Mouse (Mus musculus) forebrain, embryonic 13.5 days (tissue): ENCODE data around the gene Cdk4. TPM values are rescaled to one million over a fixed set of nuclear protein-coding genes. Genes with fewer than 3 reads are reported as not detected.

Experiments used
- ATAC-seq: fragments of 200-750 bp; cut with Nextera tagmentation; 2 replicates; pipeline ENCODE4 v1.8.0; 2017
- H3K27ac ChIP-seq: fragments of 300-500 bp; sonication (generic); 2 replicates; pipeline ENCODE4 v1.5.1; 2015; ENCODE audit warnings: inconsistent platforms, mild to moderate bottlenecking, moderate library complexity
- H3K27me3 ChIP-seq: fragments of 300-500 bp; sonication (generic); 2 replicates; pipeline ENCODE4 v1.6.1; 2015; ENCODE audit warnings: mild to moderate bottlenecking, inconsistent platforms
- H3K36me3 ChIP-seq: fragments of 300-500 bp; sonication (generic); 2 replicates; pipeline ENCODE4 v1.6.1; 2015; ENCODE audit warnings: mild to moderate bottlenecking, inconsistent platforms; ENCODE audit not compliant: poor library complexity, severe bottlenecking
- H3K4me1 ChIP-seq: fragments of 300-500 bp; sonication (generic); 2 replicates; pipeline ENCODE4 v1.6.1; 2015; ENCODE audit warnings: inconsistent platforms
- H3K4me2 ChIP-seq: fragments of 300-500 bp; sonication (generic); 2 replicates; pipeline ENCODE4 v1.6.1; 2015; ENCODE audit warnings: inconsistent platforms, mild to moderate bottlenecking, moderate library complexity
- H3K4me3 ChIP-seq: fragments of 300-500 bp; sonication (generic); 2 replicates; pipeline ENCODE4 v1.5.1; 2015; ENCODE audit warnings: mild to moderate bottlenecking, inconsistent platforms
- H3K9ac ChIP-seq: fragments of 300-500 bp; sonication (generic); 2 replicates; pipeline ENCODE4 v1.6.1; 2015; ENCODE audit warnings: mild to moderate bottlenecking, inconsistent platforms
- H3K9me3 ChIP-seq: fragments of 300-500 bp; sonication (generic); replicated peaks from 2 replicates; pipeline ENCODE4 v1.6.1; 2016; ENCODE audit warnings: inconsistent platforms
- WGBS: fragments of 180-500 bp; shearing (Covaris S2); methylation state at CpG from one replicate; pipeline ENCODE4 v1.1.7; 2015; 5-methylcytosine and 5-hydroxymethylcytosine counted together
- polyA plus RNA-seq: library from polyadenylated mRNA; unstranded; fragments of >200 nt; fragmentation: Nextera tagmentation; extraction: Ambion mirVana; gene quantifications from 2 replicates; pipeline ENCODE4 v1.2.1, GENCODE M21; 2015

The Cdk4 gene
- polyA plus RNA-seq, 1 experiment from 2014 or later: 2,414 TPM

DNA sequence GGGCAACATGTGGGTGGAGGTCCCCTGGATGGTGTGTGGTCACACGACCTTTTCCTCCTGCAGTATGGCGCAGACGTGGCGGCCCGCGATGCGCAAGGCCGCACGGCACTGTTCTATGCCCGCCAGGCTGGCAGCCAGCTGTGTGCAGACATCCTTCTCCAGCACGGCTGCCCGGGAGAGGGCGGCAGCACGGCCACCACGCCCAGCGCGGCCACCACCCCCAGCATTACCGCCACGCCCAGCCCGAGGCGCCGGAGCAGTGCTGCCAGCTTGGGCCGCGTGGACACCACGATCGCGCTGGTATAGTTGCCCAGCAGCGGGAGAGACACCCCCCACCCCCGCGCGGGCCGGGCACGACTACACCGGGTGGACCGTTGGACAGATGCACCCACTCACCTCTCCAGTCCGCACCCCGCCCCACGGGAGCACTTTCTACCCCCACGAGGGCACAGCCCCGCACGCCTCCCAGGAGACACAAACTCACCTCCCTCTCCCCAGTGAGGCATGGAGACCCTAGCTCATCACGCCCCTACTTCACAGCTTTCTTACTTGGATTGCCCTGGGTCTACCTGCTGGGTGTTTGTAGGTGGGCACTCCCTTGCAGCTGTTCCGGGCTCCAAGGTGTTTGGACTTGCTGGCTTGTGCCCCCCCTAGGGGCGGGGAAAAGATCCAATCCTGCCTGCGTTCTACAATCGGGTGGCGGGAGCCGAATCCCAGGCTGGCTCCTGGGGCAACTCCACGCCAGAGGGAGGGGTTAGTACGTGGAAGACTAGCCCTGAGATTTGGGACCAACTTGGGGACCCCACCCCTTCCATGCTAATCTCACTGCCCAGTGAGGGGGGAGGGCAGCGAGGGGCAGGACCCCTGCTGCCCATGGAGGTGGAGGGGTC is 28.4 kb downstream of the Cdk4 start:
- Histone ChIP-seq H3K4me2 (peak overlapping the region; percentile 59), H3K27me3 (peaks cover 62% of the 10 kb centered on the region), H3K36me3 (peaks cover 27% of the 10 kb centered on the region), H3K4me1 (peaks cover 29% of the 10 kb centered on the region), H3K9me3 (no peaks in the 10 kb centered on the region), H3K27ac (no peak overlapping the region), H3K4me3 (peak overlapping the region; percentile 36), H3K9ac (peak overlapping the region; percentile 51)
- WGBS: 7% methylated on average over 45 of the region's 51 CpGs
- ATAC-seq: peak; percentile 53

DNA sequence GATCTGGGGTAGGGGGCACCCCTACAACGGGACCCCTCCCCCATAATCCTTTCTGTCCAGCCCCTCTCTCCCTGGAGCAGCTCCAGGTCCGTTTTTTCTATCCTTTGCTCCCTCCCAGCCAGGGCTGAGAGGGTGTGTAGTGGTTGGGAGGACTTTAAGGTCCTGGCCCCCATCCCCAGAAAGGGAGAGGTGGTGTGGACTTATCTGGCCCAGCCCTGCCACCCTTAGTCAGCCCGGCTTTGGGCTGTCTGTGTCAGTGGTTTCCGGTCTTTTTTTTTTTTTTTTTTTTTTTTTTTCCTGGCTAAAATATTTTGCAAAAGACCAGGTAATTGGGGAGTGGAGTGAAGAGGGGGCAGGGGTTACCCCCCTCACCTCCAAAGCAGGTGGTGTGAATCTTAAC is 29.4 kb downstream of the Cdk4 start:
- Histone ChIP-seq H3K4me1 (peaks cover 29% of the 10 kb centered on the region), H3K4me3 (no peak overlapping the region), H3K4me2 (no peak overlapping the region), H3K27me3 (peaks cover 57% of the 10 kb centered on the region), H3K9me3 (no peaks in the 10 kb centered on the region), H3K9ac (no peak overlapping the region), H3K36me3 (peaks cover 32% of the 10 kb centered on the region), H3K27ac (no peak overlapping the region)
- WGBS: 49% methylated on average over 4 of the region's 4 CpGs
- no peak for ATAC-seq

DNA sequence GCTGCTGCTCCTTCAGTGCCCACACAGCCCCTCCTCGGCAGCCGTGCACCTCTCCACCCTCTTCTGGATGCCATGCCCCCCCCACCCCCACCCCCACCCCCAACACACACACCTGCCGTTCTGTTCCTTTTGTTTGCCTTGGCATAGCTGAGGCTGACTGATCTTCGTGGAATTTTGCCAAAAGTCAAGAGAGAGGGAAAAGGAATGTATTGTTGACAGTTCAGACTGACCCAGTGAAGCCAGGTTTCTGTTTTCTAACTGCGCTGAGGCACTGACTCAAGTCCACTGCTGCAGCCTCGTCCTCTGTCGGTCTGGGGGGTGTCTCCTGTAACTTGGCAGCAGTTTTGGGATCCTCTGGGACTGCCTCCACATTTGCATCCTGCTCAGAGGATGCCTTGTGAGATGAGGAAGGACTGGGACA is 31.1 kb downstream of the Cdk4 start:
- H3K4me2 ChIP-seq: no peak overlapping the region
- peaks cover 44% of the 10 kb centered on the region for H3K36me3 ChIP-seq
- H3K27me3 ChIP-seq: peaks cover 42% of the 10 kb centered on the region
- H3K27ac ChIP-seq: 0 out of 2 replicates have a peak overlapping the region, but pooled peaks have one; percentile 7
- WGBS: 49% methylated on average over 7 of the region's 7 CpGs
- peaks cover 29% of the 10 kb centered on the region for H3K4me1 ChIP-seq
- H3K9ac ChIP-seq: no peak overlapping the region
- no peak for ATAC-seq
- H3K9me3 ChIP-seq: no peaks in the 10 kb centered on the region
- H3K4me3 ChIP-seq: no peak overlapping the region

DNA sequence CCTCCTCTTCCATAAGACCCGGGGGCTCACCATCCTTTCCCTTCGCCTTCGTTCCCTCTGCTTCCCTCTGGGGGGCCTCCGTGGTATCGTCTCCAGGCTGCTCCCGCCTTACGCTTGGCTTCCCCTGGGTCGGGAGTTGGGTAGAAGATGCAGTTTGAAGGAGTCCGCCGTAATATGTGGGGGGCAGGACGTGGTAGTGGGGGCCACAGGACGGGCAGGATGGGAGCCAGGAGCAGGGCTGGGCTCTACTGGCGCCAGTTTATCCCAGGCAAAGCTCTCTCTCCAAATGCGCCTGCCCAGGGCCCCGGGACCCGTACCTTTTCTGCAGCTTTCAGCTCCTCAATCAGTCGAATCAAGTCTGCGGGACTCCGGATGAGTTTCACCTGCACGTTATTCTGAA is 35.2 kb downstream of the Cdk4 start:
- no peaks in the 10 kb centered on the region for H3K9me3 ChIP-seq
- peaks cover 58% of the 10 kb centered on the region for H3K36me3 ChIP-seq
- no peak overlapping the region for H3K4me3 ChIP-seq
- ATAC-seq: no peak
- H3K4me1 ChIP-seq: peaks cover 8% of the 10 kb centered on the region; the same call in 1 of the 2 replicates
- H3K9ac ChIP-seq: no peak overlapping the region
- WGBS: 79% methylated on average over 20 of the region's 20 CpGs
- no peak overlapping the region for H3K27ac ChIP-seq
- peaks cover under 1% of the 10 kb centered on the region; the same call in 1 of the 2 replicates for H3K27me3 ChIP-seq
- H3K4me2 ChIP-seq: no peak overlapping the region

DNA sequence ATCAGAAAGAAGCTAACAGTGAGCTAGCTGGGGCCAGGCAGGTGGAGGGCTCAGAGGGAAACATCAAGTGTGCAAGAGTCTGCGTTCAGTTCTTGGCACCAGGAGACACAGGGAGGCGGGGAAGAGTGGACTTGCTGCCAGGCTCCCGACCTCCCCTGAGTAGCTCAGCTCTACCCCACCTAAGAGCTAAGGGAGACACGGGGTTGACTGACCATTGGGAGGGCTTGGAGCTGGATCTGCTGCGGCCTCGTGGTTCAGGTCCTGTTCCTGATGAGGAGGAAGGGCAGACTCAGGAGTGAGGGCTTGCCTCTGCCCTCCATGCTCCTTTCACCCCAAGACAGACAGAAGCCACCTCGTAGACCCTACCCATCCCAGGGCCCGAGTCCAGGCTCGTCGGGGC is 35.9 kb downstream of the Cdk4 start:
- Histone ChIP-seq H3K27me3 (no peaks in the 10 kb centered on the region), H3K27ac (no peak overlapping the region), H3K9ac (no peak overlapping the region), H3K4me3 (no peak overlapping the region), H3K4me1 (peaks cover 7% of the 10 kb centered on the region; the same call in 1 of the 2 replicates), H3K9me3 (no peaks in the 10 kb centered on the region), H3K36me3 (peaks cover 60% of the 10 kb centered on the region), H3K4me2 (no peak overlapping the region)
- no peak for ATAC-seq
- WGBS: 90% methylated on average over 10 of the region's 10 CpGs

DNA sequence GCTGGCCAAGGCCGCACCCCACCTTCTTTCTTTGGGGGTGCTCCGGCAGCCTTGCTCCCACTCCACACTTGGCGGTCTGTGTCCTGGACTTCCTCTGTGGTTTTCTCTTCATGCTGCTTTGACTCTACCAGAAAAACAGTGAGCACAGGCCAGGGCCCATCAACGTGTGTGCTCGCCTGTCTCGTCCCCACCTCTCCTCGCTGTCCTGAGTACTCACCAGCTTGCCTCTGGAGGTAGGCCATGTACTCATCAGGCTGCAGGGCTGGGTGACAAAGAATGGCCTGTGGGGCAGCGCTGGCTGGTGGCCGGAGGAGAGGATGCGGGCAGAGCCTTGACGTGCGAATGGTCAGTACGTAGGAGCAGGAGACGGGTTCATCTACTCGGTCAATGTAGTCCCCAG is 36.5 kb downstream of the Cdk4 start:
- Histone ChIP-seq H3K9ac (no peak overlapping the region), H3K4me1 (0 out of 2 replicates have a peak, but pooled peaks cover under 1% of the 10 kb centered on the region), H3K4me3 (no peak overlapping the region), H3K27me3 (no peaks in the 10 kb centered on the region), H3K36me3 (peaks cover 64% of the 10 kb centered on the region), H3K9me3 (no peaks in the 10 kb centered on the region), H3K27ac (no peak overlapping the region), H3K4me2 (no peak overlapping the region)
- no peak for ATAC-seq
- 93% methylated on average over 15 of the region's 15 CpGs for WGBS

DNA sequence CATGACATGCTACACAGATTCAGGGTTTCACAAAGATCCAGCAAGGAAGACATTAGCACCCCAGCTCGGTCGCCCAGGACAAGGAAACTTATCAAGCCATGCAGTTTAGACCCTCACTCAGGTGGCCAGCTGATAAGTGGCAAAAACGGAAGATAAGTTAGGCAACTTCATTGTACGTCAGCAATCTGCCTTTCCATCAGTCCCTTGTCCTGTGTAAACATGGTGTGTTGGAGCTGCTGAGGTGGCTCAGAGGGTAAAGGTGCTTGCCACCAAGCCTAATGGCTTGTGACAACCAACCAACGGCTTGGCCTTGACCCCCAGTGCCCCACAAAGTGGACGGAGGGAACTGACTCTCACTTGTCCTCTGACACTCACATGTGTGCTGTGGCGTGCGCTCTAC is 37.1 kb downstream of the Cdk4 start:
- Histone ChIP-seq H3K27me3 (no peaks in the 10 kb centered on the region), H3K9ac (no peak overlapping the region), H3K4me3 (no peak overlapping the region), H3K36me3 (peaks cover 64% of the 10 kb centered on the region), H3K9me3 (no peaks in the 10 kb centered on the region), H3K27ac (no peak overlapping the region), H3K4me2 (no peak overlapping the region), H3K4me1 (no peaks in the 10 kb centered on the region)
- 90% methylated on average over 8 of the region's 8 CpGs for WGBS
- ATAC-seq: no peak

DNA sequence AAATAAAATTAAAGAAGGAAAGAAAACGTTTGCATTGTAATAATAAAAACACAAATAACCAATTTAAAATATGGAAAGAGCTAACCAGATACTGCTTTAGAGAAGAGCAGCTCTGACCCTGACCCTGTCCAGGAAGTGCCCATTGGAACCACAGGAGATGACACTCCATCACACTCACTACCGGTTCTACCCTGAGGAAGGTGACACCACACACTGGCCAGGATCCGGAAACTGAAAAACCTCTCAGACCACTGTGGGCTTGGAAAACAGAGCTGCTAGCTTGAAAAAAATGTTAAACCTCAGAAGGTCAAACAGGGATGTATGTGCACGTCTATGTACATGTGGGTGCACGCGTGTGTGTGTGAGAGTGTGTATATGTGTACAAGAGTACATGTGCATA is 37.8 kb downstream of the Cdk4 start:
- ATAC-seq: no peak
- no peaks in the 10 kb centered on the region for H3K4me1 ChIP-seq
- no peak overlapping the region for H3K27ac ChIP-seq
- WGBS: 87% methylated on average over 6 of the region's 6 CpGs
- H3K27me3 ChIP-seq: no peaks in the 10 kb centered on the region
- peaks cover 62% of the 10 kb centered on the region for H3K36me3 ChIP-seq
- no peak overlapping the region for H3K4me3 ChIP-seq
- H3K9ac ChIP-seq: no peak overlapping the region
- no peak overlapping the region for H3K4me2 ChIP-seq
- H3K9me3 ChIP-seq: no peaks in the 10 kb centered on the region

DNA sequence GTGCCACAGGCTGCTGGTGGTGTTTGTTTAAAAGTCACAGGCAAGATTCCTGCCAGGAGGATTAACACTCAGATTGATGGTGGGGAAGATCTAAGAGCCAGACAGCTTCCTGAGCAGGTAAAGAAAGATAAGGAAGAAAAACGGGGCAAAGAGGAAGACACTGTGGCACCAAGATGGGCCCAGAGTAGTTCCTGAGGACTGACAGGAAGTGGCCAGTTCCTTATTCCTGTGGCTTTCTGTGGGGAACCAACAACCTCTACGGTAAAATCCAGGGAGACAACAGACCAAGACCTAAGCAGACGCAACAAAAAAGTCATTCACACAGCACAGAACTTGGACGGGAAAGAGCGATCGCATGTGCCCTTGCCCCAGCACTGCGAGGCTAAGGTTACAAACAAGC is 40.3 kb downstream of the Cdk4 start:
- no peaks in the 10 kb centered on the region for H3K27me3 ChIP-seq
- H3K9ac ChIP-seq: no peak overlapping the region
- H3K4me3 ChIP-seq: no peak overlapping the region
- H3K27ac ChIP-seq: no peak overlapping the region
- 91% methylated on average over 7 of the region's 7 CpGs for WGBS
- no peak overlapping the region for H3K4me2 ChIP-seq
- peaks cover 45% of the 10 kb centered on the region for H3K36me3 ChIP-seq
- ATAC-seq: no peak
- no peaks in the 10 kb centered on the region for H3K4me1 ChIP-seq
- H3K9me3 ChIP-seq: no peaks in the 10 kb centered on the region

DNA sequence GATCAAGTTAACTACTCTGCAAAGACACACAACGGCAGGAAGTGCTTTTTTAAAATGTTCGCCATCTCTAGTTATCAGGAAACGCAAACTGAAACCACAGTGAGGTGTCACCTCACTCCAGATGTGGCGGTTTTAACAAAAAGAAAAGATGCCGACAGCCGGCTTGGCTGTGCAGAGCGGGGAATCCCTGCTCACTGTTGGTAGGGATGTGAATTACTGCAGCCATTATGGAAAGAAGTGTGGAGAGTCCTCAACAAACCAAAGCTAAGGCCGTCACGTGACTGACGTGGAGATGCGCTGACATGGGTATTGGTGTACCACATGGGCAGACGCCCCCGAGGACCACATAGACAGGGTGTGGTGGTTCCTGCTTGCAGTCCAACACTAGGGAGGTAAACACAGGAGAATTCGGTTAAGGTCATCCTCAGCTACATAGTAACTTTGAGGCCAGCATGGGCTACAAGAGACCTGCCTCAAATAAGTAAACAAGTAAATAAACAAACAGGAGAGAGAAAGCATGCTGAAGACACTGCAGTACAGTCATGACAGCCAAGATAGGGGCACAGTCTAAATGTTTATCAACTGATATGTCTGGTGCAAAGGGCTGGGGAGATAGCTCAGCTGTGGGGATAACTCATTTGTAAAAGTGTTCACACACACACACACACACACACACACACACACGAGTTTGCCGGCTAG is 44.4 kb downstream of the Cdk4 start:
- Histone ChIP-seq H3K9me3 (no peaks in the 10 kb centered on the region), H3K36me3 (peaks cover 40% of the 10 kb centered on the region), H3K27me3 (no peaks in the 10 kb centered on the region), H3K4me2 (no peak overlapping the region), H3K4me1 (no peaks in the 10 kb centered on the region), H3K9ac (no peak overlapping the region), H3K4me3 (no peak overlapping the region), H3K27ac (no peak overlapping the region)
- 92% methylated on average over 16 of the region's 16 CpGs for WGBS
- no peak for ATAC-seq

DNA sequence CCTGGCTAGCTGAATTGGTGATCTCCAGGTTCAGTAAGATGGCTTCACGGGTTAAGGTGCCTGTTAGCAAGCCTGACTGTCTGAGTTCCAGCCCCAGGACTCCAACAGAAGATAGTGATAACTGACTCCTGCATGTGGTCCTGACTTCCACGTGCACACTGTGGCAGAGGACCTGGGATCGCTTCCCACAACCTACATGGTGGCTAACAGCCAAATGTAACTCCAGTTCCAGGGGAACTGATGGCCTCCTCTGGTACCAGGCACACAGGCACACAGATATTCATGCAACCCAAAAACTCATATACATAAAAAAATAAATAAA is 44.9 kb downstream of the Cdk4 start:
- WGBS: 85% methylated on average over 3 of the region's 3 CpGs
- no peak overlapping the region for H3K9ac ChIP-seq
- no peak for ATAC-seq
- no peaks in the 10 kb centered on the region for H3K27me3 ChIP-seq
- peaks cover 45% of the 10 kb centered on the region for H3K36me3 ChIP-seq
- H3K4me1 ChIP-seq: no peaks in the 10 kb centered on the region
- H3K4me3 ChIP-seq: no peak overlapping the region
- no peak overlapping the region for H3K4me2 ChIP-seq
- no peaks in the 10 kb centered on the region for H3K9me3 ChIP-seq
- H3K27ac ChIP-seq: no peak overlapping the region

DNA sequence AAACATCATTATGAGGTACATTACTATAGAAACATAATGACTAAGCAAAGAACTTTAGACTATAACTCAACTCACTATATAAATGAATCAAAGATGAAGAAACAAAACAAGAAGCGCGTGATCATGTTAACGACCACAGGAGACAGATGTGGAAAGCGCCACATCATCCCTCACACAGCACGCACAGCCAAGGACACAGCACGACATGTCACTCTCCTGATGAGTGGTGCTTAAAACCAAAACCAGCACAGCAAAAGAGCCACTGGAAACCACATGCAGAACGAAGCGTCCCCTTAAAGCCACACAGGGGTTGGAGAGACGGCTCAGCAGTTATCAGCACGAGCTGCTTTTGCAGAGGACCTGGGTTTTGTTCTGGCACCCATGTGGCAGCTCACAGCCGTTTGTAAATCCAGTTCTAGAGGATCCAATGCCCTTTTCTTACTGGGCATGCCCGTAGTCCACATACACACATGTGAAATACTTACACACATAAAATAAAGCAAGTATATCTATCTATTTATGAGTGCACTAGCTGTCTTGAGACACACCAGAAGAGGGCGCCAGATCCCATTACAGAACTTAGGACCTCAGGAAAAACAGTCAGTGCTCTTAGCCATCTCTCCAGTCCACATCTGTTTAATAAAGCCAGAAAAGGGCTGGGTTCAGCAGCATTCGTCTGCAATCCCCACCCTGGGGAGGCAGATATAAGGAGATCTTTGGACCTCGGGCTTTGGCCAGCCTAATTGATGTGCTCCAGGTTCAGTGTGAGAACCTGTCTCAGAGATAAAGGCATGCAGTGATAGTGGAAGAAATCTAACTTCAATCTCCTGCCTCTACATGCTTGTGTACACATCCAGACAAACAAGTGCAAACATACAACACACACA is 47.9 kb downstream of the Cdk4 start:
- no peaks in the 10 kb centered on the region for H3K27me3 ChIP-seq
- peaks cover 48% of the 10 kb centered on the region for H3K36me3 ChIP-seq
- no peaks in the 10 kb centered on the region for H3K9me3 ChIP-seq
- no peak overlapping the region for H3K4me3 ChIP-seq
- no peak overlapping the region for H3K9ac ChIP-seq
- no peak for ATAC-seq
- H3K4me1 ChIP-seq: no peaks in the 10 kb centered on the region
- no peak overlapping the region for H3K4me2 ChIP-seq
- H3K27ac ChIP-seq: no peak overlapping the region
- 88% methylated on average over 15 of the region's 15 CpGs for WGBS
